ENCODE assay signal across 8 mouse cellular contexts in genomic region chr17:10317186-10317585, GRCm38 (mm10). TPM values are rescaled to one million over a fixed set of nuclear protein-coding genes. Genes with fewer than 3 reads are reported as not detected.
DNase-seq lines count a peak whose midpoint lies in the region; ATAC-seq and TF ChIP-seq lines count a peak whose summit lies in the region.

No protein-coding gene starts in this region.

- DNase-seq in right cerebral cortex, postnatal 4 days: peak; percentile 53
- DNase-seq in right cerebral cortex, postnatal 14 days: no peak
- peak; percentile 74 for DNase-seq in adrenal gland, postnatal 14 days
- no peak for DNase-seq in frontal cortex, postnatal 14 days (ENCODE audit: low spot score in 2 of 2)

- H3K4me3 ChIP-seq in embryonic fibroblast, embryonic 13.5 days (ENCODE audit: insufficient read depth, low read length): peak overlapping the region; percentile 99
- peak overlapping the region; percentile 90 for H3K4me3 ChIP-seq in hindbrain, embryonic 13.5 days
- peak overlapping the region; percentile 93 for H3K4me3 ChIP-seq in liver, embryonic 12.5 days
- peak overlapping the region; percentile 82 for H3K4me3 ChIP-seq in neural tube, embryonic 15.5 days (replicated peaks)

- peak overlapping the region; percentile 67 for H3K4me2 ChIP-seq in hindbrain, embryonic 13.5 days
- peak overlapping the region; percentile 83 for H3K4me2 ChIP-seq in liver, embryonic 12.5 days
- H3K4me2 ChIP-seq in neural tube, embryonic 15.5 days: peak overlapping the region; percentile 62

- no peak for TF ChIP-seq POLR2A in embryonic fibroblast, embryonic 13.5 days (IDR thresholded peaks at IDR 0.05; ENCODE audit: low read depth, low read length)

- no peaks in the 10 kb centered on the region for H3K9me3 ChIP-seq in hindbrain, embryonic 13.5 days
- no peaks in the 10 kb centered on the region for H3K9me3 ChIP-seq in liver, embryonic 12.5 days (replicated peaks)
- no peaks in the 10 kb centered on the region for H3K9me3 ChIP-seq in neural tube, embryonic 15.5 days (replicated peaks)

- no peak for TF ChIP-seq CTCF in embryonic fibroblast, embryonic 13.5 days (IDR thresholded peaks at IDR 0.05; ENCODE audit: borderline replicate concordance, insufficient read depth, low read length)

- no peaks in the 10 kb centered on the region; the same call in 1 of the 2 replicates for H3K4me1 ChIP-seq in embryonic fibroblast, embryonic 13.5 days (ENCODE audit: control insufficient read depth, insufficient read depth, low read length)
- H3K4me1 ChIP-seq in hindbrain, embryonic 13.5 days (replicated peaks): peaks cover 29% of the 10 kb centered on the region
- peaks cover 33% of the 10 kb centered on the region for H3K4me1 ChIP-seq in liver, embryonic 12.5 days
- peaks cover 27% of the 10 kb centered on the region for H3K4me1 ChIP-seq in neural tube, embryonic 15.5 days

- no peaks in the 10 kb centered on the region for H3K27me3 ChIP-seq in hindbrain, embryonic 13.5 days
- H3K27me3 ChIP-seq in liver, embryonic 12.5 days (replicated peaks): no peaks in the 10 kb centered on the region
- H3K27me3 ChIP-seq in neural tube, embryonic 15.5 days (replicated peaks): no peaks in the 10 kb centered on the region

- no peaks in the 10 kb centered on the region for H3K36me3 ChIP-seq in hindbrain, embryonic 13.5 days
- H3K36me3 ChIP-seq in liver, embryonic 12.5 days: no peaks in the 10 kb centered on the region
- H3K36me3 ChIP-seq in neural tube, embryonic 15.5 days: no peaks in the 10 kb centered on the region

- under 1% methylated on average over 4 of the region's 4 CpGs for WGBS in hindbrain, embryonic 13.5 days
- WGBS in liver, embryonic 12.5 days (ENCODE audit: insufficient replicate concordance): 6% methylated on average over 4 of the region's 4 CpGs
- WGBS in neural tube, embryonic 15.5 days: 5% methylated on average over 4 of the region's 4 CpGs

- H3K27ac ChIP-seq in embryonic fibroblast, embryonic 13.5 days (ENCODE audit: insufficient read depth, low read length): peak overlapping the region; percentile 99
- H3K27ac ChIP-seq in hindbrain, embryonic 13.5 days: peak overlapping the region; percentile 99
- peak overlapping the region; percentile 93 for H3K27ac ChIP-seq in liver, embryonic 12.5 days
- H3K27ac ChIP-seq in neural tube, embryonic 15.5 days (replicated peaks): peak overlapping the region; percentile 99

- ATAC-seq in hindbrain, embryonic 13.5 days (ENCODE audit: low FRiP score): no peak
- ATAC-seq in liver, embryonic 12.5 days: no peak
- no peak for ATAC-seq in neural tube, embryonic 15.5 days (ENCODE audit: low FRiP score)

- peak overlapping the region; percentile 97 for H3K9ac ChIP-seq in hindbrain, embryonic 13.5 days
- peak overlapping the region; percentile 91 for H3K9ac ChIP-seq in liver, embryonic 12.5 days
- H3K9ac ChIP-seq in neural tube, embryonic 15.5 days (replicated peaks): peak overlapping the region; percentile 93

RNA-seq across cellular contexts. Expression of gene Qk, which starts 2.5 kb away (rescaled TPM):
- total RNA-seq in adrenal gland, postnatal 14 days (2021): 253 and 270 TPM in 2 replicates
- 216 and 252 TPM in 2 replicates for polyA plus RNA-seq in embryonic fibroblast, embryonic 13.5 days (2011; ENCODE audit: insufficient read length, low read depth, missing spikeins)
- polyA plus RNA-seq in hindbrain, embryonic 13.5 days (2015; fragmentation: Nextera tagmentation; extraction: Ambion mirVana): 47.6 and 52.5 TPM in 2 replicates
- polyA plus RNA-seq in liver, embryonic 12.5 days (2016; fragmentation: Nextera tagmentation; extraction: Ambion mirVana): 8.2 and 8.5 TPM in 2 replicates
- 38.9 and 44.0 TPM in 2 replicates for polyA plus RNA-seq in neural tube, embryonic 15.5 days (2015; fragmentation: Nextera tagmentation; extraction: Ambion mirVana)

Comparison
In these comparisons a context has a peak if more than half of its experiments do, and no peak if none do; other contexts are left out.
1. DNase-seq: peak in right cerebral cortex, postnatal 4 days (single experiment) and adrenal gland, postnatal 14 days (single experiment); none in right cerebral cortex, postnatal 14 days (single experiment) and frontal cortex, postnatal 14 days (0 of 2).
2. Peak in every context shown above with its lines, with median percentiles within 50 percentile points of each other: H3K27ac ChIP-seq, H3K4me3 ChIP-seq, H3K4me2 ChIP-seq and H3K9ac ChIP-seq.